Mouse (Mus musculus) heart, embryonic 11.5 days (tissue): Measurements from ENCODE around the gene Gm49673. TPM values are rescaled to one million over a fixed set of nuclear protein-coding genes. Genes with fewer than 3 reads are reported as not detected.
"Not testable (repeated sequence)": the region's sequence is repeated elsewhere in the genome, so short reads cannot be mapped to it uniquely, and the experiment has no call there.

Source experiments
- ATAC-seq: fragments of 200-750 bp; cut with Nextera tagmentation; replicated peaks from 2 replicates; pipeline ENCODE4 v1.8.0; 2017; ENCODE audit warnings: moderate library complexity; ENCODE audit not compliant: insufficient number of reproducible peaks, low FRiP score, low TSS enrichment
- H3K27ac ChIP-seq: fragments of 300-500 bp; sonication (generic); 2 replicates; pipeline ENCODE4 v1.5.1; 2014; ENCODE audit warnings: mild to moderate bottlenecking, low read depth, low read length
- H3K27me3 ChIP-seq: fragments of 300-500 bp; sonication (generic); 2 replicates; pipeline ENCODE4 v1.6.1; 2014; ENCODE audit warnings: mild to moderate bottlenecking, low read length, mixed read lengths; ENCODE audit not compliant: control insufficient read depth, insufficient read depth
- H3K36me3 ChIP-seq: fragments of 300-500 bp; sonication (generic); 2 replicates; pipeline ENCODE4 v1.6.1; 2014; ENCODE audit warnings: mild to moderate bottlenecking, low read length, moderate library complexity, mixed read lengths; ENCODE audit not compliant: control insufficient read depth, insufficient read depth
- H3K4me1 ChIP-seq: fragments of 300-500 bp; sonication (generic); 2 replicates; pipeline ENCODE4 v1.6.1; 2014; ENCODE audit warnings: low read length; ENCODE audit not compliant: control insufficient read depth, insufficient read depth
- H3K4me2 ChIP-seq: fragments of 300-500 bp; sonication (generic); 2 replicates; pipeline ENCODE4 v1.6.1; 2014; ENCODE audit warnings: mild to moderate bottlenecking, moderate library complexity
- H3K4me3 ChIP-seq: fragments of 300-500 bp; sonication (generic); 2 replicates; pipeline ENCODE4 v1.5.1; 2014; ENCODE audit warnings: low read depth, low read length
- H3K9ac ChIP-seq: fragments of 300-500 bp; sonication (generic); 2 replicates; pipeline ENCODE4 v1.6.1; 2014; ENCODE audit warnings: mild to moderate bottlenecking, low read depth, low read length, moderate library complexity
- H3K9me3 ChIP-seq: fragments of 300-500 bp; sonication (generic); replicated peaks from 2 replicates; pipeline ENCODE4 v1.6.1; 2016; ENCODE audit warnings: low read length; ENCODE audit not compliant: control insufficient read depth
- WGBS: fragments of 180-500 bp; shearing (Covaris S2); extraction: QIAGEN DNeasy Blood & Tissue Kit; methylation state at CpG from one replicate; pipeline ENCODE4 v1.1.7; 2014; ENCODE audit not compliant: insufficient replicate concordance; 5-methylcytosine and 5-hydroxymethylcytosine counted together
- polyA plus RNA-seq: library from polyadenylated mRNA; unstranded; fragments of >200 nt; fragmentation: Nextera tagmentation; extraction: Ambion mirVana; gene quantifications from 2 replicates; pipeline ENCODE4 v1.2.1, GENCODE M21; 2014

Gene Gm49673
- polyA plus RNA-seq, 1 experiment from 2014 or later: not detected

DNA sequence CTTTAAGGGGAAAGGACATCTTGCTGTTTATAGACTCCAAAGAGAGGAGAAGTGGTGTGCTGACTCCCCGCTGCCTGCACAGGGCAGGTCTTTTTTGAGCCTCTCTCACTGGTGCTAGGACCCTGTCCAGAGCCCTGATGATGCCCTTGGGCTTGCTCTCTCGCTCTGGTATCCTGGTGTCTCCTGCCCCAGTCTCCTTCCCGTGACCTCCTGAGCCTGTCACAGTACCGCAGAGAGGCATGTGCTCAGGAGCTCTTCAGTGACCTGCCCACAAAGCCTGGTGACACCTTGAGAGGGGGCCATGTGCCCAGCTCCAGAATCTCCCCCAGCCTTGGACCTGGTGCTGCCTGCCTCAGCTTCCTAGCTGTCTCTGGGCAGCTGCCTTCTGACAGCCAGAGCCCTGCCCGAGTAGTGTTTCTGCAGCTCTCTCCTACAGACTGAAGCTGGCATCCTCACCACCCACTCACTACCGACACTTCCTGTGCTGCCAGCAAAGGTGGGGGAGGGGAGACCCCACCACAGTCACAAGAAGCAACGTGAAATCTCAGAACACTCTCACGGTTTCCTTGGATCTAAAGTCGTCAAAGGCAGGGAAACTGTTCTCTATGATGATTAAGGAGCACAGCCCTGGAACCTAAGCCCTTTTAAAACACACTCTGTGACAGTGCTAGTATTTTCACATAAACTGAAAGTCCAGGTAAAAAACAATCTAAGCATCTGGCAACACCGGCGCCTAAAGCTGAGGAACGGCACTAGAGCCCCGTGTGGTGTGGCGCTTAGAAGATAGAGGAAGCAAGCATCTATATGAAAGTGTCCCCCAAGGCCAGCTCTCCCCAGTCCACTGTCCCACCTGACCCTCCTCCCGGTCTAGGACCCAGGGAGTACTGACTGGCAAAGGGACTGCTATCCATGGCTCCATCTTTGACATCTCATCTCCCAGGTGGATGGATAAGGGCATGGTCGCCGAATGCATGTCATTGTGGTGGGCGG is 54.8 kb downstream of the Gm49673 start:
- H3K4me3 ChIP-seq, H3K36me3 ChIP-seq, ATAC-seq, H3K27me3 ChIP-seq, H3K9me3 ChIP-seq, H3K4me1 ChIP-seq, H3K4me2 ChIP-seq, H3K9ac ChIP-seq, H3K27ac ChIP-seq: not testable (repeated sequence)
- WGBS: 63% methylated on average over 3 of the region's 18 CpGs

- not testable (repeated sequence) for H3K4me2 ChIP-seq, ATAC-seq, H3K9me3 ChIP-seq, H3K4me3 ChIP-seq, H3K27ac ChIP-seq, H3K36me3 ChIP-seq, H3K9ac ChIP-seq, H3K4me1 ChIP-seq, H3K27me3 ChIP-seq
- whole genome bisulfite sequencing: 93% methylated on average over 14 of the region's 14 CpGs
These were observed 56.3 kb downstream of the Gm49673 start for GRCm38 (mm10) chr17:8091320-8091719.

GRCm38 (mm10) chr17:8069847-8070246 is 77.7 kb downstream of the Gm49673 start:
- not testable (repeated sequence) for ATAC-seq, H3K27me3 ChIP-seq
- WGBS: 80% methylated on average over 1 of the region's 2 CpGs

DNA sequence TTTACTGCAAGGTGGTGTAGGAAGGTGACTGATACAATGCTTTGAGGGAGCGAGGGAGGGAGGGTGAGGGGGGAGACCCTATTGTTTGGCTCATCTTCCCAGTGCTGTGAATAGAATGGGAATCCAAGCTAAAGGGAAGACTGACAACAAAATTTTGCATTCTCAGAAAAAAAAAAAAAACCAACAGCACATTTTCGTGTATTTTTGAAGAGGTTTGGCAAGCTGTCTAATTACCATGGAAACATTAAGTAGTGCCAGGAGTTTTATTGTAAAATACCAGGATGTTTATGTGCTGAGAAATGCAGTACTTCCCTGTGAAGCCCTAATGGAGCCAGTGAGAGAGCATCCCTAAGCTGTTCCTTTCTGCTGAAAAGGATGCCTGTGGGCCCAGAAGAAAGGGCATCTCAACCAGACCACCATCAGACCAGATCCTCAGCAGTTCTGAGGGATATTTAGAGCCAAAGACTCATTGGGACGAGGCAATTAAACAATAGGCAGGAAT is 90.9 kb downstream of the Gm49673 start:
- not testable (repeated sequence) for H3K9me3 ChIP-seq, H3K36me3 ChIP-seq, H3K27me3 ChIP-seq, H3K4me2 ChIP-seq, H3K4me3 ChIP-seq, H3K4me1 ChIP-seq, H3K27ac ChIP-seq, ATAC-seq, H3K9ac ChIP-seq
- 81% methylated on average over 2 of the region's 3 CpGs for WGBS

More at GRCm38 (mm10) chr17:8069847-8070246, 77.7 kb downstream of the Gm49673 start:
- not testable (repeated sequence) for H3K4me3 ChIP-seq, H3K4me1 ChIP-seq, H3K9me3 ChIP-seq, H3K4me2 ChIP-seq, H3K36me3 ChIP-seq, H3K9ac ChIP-seq, H3K27ac ChIP-seq

GRCm38 (mm10) chr17:8055919-8056589 is 91.5 kb downstream of the Gm49673 start:
- H3K4me2 ChIP-seq, ATAC-seq, H3K9me3 ChIP-seq, H3K36me3 ChIP-seq, H3K4me3 ChIP-seq, H3K4me1 ChIP-seq, H3K27me3 ChIP-seq, H3K27ac ChIP-seq, H3K9ac ChIP-seq: not testable (repeated sequence)
- WGBS: 69% methylated on average over 3 of the region's 6 CpGs

DNA sequence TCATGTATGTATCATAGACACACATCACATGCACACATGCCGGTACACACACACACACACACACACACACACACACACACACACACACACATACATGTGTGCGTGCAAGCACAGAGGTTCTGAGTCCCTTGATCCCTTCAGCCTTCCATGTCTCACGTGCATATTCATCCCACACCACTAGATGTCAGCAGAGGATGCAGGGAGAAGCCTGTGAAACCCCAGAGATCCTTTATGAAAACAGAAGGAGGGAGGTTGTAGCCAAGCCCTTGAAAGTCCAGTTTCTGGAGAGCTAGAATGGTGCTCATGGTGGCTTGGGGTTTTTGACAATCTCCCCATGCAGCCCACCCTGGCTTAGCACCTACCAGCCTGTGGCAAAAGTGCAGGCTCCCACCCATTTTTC is 96.3 kb downstream of the Gm49673 start:
- not testable (repeated sequence) for H3K4me1 ChIP-seq, H3K27ac ChIP-seq, H3K9ac ChIP-seq, H3K36me3 ChIP-seq, H3K4me3 ChIP-seq, H3K9me3 ChIP-seq, H3K4me2 ChIP-seq, H3K27me3 ChIP-seq, ATAC-seq
- 51% methylated on average over 3 of the region's 3 CpGs for WGBS

DNA sequence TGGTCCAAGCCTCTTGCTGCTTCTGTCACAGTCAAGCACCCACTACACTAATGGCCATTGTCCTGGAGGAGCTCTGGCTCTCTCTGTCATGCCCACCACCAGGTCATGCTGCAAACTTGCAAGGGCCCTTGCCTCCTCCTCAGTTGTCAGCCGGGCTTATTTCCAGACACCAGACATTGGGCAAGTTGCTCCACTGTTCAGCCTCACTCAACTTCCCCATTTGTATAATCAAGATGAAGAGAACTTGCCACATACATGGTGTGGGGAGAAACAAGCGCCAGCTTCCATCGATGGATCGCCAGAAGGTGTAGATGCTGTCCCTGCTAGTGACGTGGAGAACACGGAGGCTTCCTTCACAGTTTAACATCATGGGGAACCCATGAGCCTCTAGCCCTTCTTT is 97.4 kb downstream of the Gm49673 start:
- H3K4me1 ChIP-seq, ATAC-seq, H3K36me3 ChIP-seq, H3K27ac ChIP-seq, H3K9ac ChIP-seq, H3K27me3 ChIP-seq, H3K4me3 ChIP-seq, H3K9me3 ChIP-seq, H3K4me2 ChIP-seq: not testable (repeated sequence)
- 81% methylated on average over 5 of the region's 6 CpGs for WGBS

DNA sequence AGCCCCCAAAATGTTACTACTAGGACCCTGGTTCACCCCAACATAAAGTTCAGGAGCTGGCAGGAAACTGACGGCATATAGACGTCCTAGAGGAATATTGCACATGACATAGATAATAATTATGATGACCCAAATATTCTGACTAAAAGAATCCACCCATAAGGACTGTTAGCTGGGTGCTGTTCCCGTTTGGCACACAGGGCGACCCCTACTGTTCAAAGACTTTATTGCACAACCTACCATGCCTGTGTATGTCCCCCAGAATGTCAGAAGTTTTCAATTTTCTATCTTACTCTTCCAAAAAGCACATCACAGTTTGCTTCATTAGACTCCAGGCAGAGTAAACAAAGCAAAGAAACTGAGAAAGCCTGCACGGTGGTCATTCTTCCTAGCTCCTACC is 101.4 kb downstream of the Gm49673 start:
- not testable (repeated sequence) for H3K27me3 ChIP-seq, H3K27ac ChIP-seq, ATAC-seq, H3K4me2 ChIP-seq, H3K4me1 ChIP-seq, H3K9me3 ChIP-seq, H3K9ac ChIP-seq, H3K36me3 ChIP-seq, H3K4me3 ChIP-seq
- WGBS: 4% methylated on average over 2 of the region's 5 CpGs
